Mouse (Mus musculus): ENCODE data around the gene C1qtnf2.

- no peak for TF ChIP-seq CTCF (conservative IDR thresholded peaks at IDR 0.05; ENCODE audit: insufficient read depth, insufficient read length, low read depth, low read length)
- no peak for TF ChIP-seq POLR2A (IDR thresholded peaks at IDR 0.05; ENCODE audit: low read depth, low read length)
Observed at GRCm38 (mm10) chr11:43441121-43441520, 33.0 kb upstream of the C1qtnf2 start.

Data from kidney, adult 2 months (tissue).